18 mouse cellular contexts compared by ENCODE assay signal in genomic region chr17:63045297-63045696, GRCm38 (mm10).
"Had no signal": no experiment of that assay in that cellular context is flagged by ENCODE, and none has a peak within 500 bp of the region (broad histone marks: within the 10 kb centered on the region; RNA-seq: fewer than 3 reads in every experiment).

No protein-coding gene starts in this region.

- H3K4me2 ChIP-seq: liver, embryonic 13.5 days; midbrain, embryonic 13.5 days had no signal

- H3K4me1 ChIP-seq: liver, embryonic 13.5 days had no signal

- H3K36me3 ChIP-seq: liver, embryonic 13.5 days; midbrain, embryonic 10.5 days; midbrain, embryonic 13.5 days had no signal

- H3K4me3 ChIP-seq: layer of hippocampus, adult 2 months; left cerebral cortex, adult 2 months; liver, embryonic 13.5 days; midbrain, embryonic 10.5 days; midbrain, embryonic 13.5 days; myocyte had no signal

- H3K27me3 ChIP-seq: liver, embryonic 13.5 days; midbrain, embryonic 13.5 days had no signal

- H3K27ac ChIP-seq: kidney, postnatal 0 days; layer of hippocampus, adult 2 months; left cerebral cortex, adult 2 months; liver, embryonic 13.5 days; macrophage; midbrain, embryonic 10.5 days; midbrain, embryonic 13.5 days; stomach, postnatal 0 days had no signal

- DNase-seq: layer of hippocampus, postnatal 36 days; liver, embryonic 13.5 days; lung, adult 2 months; right cerebral cortex, adult 18-20 months; right cerebral cortex, postnatal 14 days; right cerebral cortex, postnatal 4 days; thymus, adult 2 months; thymus, postnatal 14 days; thymus, postnatal 4 days had no signal

- ATAC-seq: midbrain, embryonic 13.5 days; midbrain, embryonic 16.5 days had no signal

- H3K9me3 ChIP-seq: liver, embryonic 13.5 days had no signal

- H3K9ac ChIP-seq: liver, embryonic 13.5 days; midbrain, embryonic 13.5 days had no signal
